8 mouse cellular contexts compared by ENCODE assay signal in genomic region chr10:26752929-26753567, GRCm38 (mm10). TPM values are rescaled to one million over a fixed set of nuclear protein-coding genes. Genes with fewer than 3 reads are reported as not detected.
DNase-seq lines count a peak whose midpoint lies in the region; ATAC-seq and TF ChIP-seq lines count a peak whose summit lies in the region.

Arhgap18 (plus strand) TSS chr10:26753421.

- no peaks in the 10 kb centered on the region for H3K27me3 ChIP-seq in Patski
- no peaks in the 10 kb centered on the region for H3K27me3 ChIP-seq in forebrain, embryonic 14.5 days (replicated peaks; ENCODE audit: control insufficient read depth, insufficient read depth, low read length)
- H3K27me3 ChIP-seq in intestine, embryonic 16.5 days (replicated peaks; ENCODE audit: control insufficient read depth, insufficient read depth, low read length): no peaks in the 10 kb centered on the region

- no peaks in the 10 kb centered on the region for H3K9me3 ChIP-seq in forebrain, embryonic 14.5 days (replicated peaks; ENCODE audit: control insufficient read depth, low read length)
- H3K9me3 ChIP-seq in intestine, embryonic 16.5 days (ENCODE audit: control insufficient read depth, low read length): no peaks in the 10 kb centered on the region

- no peaks in the 10 kb centered on the region; the same call in 1 of the 2 replicates for H3K4me1 ChIP-seq in forebrain, embryonic 14.5 days (ENCODE audit: control insufficient read depth, insufficient read depth, low read length)
- no peaks in the 10 kb centered on the region for H3K4me1 ChIP-seq in intestine, embryonic 16.5 days (ENCODE audit: control insufficient read depth, insufficient read depth, low read length)

- CTCF ChIA-PET in Patski (lab: Charles Lee): interaction anchor here (0.6 to 7.1 kb wide), 27 partner anchors 10 to 887 kb away, joined by 3 to 98 read pairs (median 4); no protein-coding TSS in a partner anchor

- H3K4me3 ChIP-seq in forebrain, embryonic 14.5 days (ENCODE audit: low read depth, low read length): no peak within 1 kb of the TSS; the same call in 1 of the 2 replicates
- no peak within 1 kb of the TSS for H3K4me3 ChIP-seq in intestine, embryonic 16.5 days (ENCODE audit: low read length)

- no peak for DNase-seq in frontal cortex, postnatal 14 days (ENCODE audit: low spot score in 2 of 2)
- no peak for DNase-seq in Patski (ENCODE audit: low read depth, low spot score)
- DNase-seq in forebrain, embryonic 14.5 days (ENCODE audit: low spot score): peak; percentile 33
- DNase-seq in naive thymus-derived CD4-positive, alpha-beta T cell, adult 2 months (ENCODE audit: low read depth): peak; percentile 34
- no peak for DNase-seq in layer of hippocampus, adult 11-12 months (ENCODE audit: low spot score)
- DNase-seq in thymus, postnatal 4 days: no peak

- H3K27ac ChIP-seq in forebrain, embryonic 14.5 days (ENCODE audit: low read depth, low read length): peak within 1 kb of the TSS; percentile 63; the same call in 1 of the 2 replicates
- H3K27ac ChIP-seq in intestine, embryonic 16.5 days (ENCODE audit: low read length): no peak within 1 kb of the TSS

- TF ChIP-seq CTCF in Patski (IDR thresholded peaks at IDR 0.05): peak; percentile 5

- peak within 1 kb of the TSS; percentile 34; the same call in 1 of the 2 replicates for H3K4me2 ChIP-seq in forebrain, embryonic 14.5 days (ENCODE audit: low read length)
- H3K4me2 ChIP-seq in intestine, embryonic 16.5 days (ENCODE audit: low read depth, low read length): no peak within 1 kb of the TSS

- POLR2A ChIA-PET in Patski (lab: Charles Lee): no interaction called here

- in situ Hi-C loops in Patski (cut with MboI; ENCODE audit: low pct_unique_long_range_greater_than_20kb): loop anchor here (5.0 to 10.0 kb wide), 4 partner anchors 41 to 381 kb away; no protein-coding TSS in a partner anchor

- no peaks in the 10 kb centered on the region for H3K36me3 ChIP-seq in forebrain, embryonic 14.5 days (ENCODE audit: control insufficient read depth, insufficient read depth, low read length)
- H3K36me3 ChIP-seq in intestine, embryonic 16.5 days (ENCODE audit: control insufficient read depth, insufficient read depth, low read length): no peaks in the 10 kb centered on the region

- peak; percentile 76 for ATAC-seq in frontal cortex, adult (ENCODE audit: low TSS enrichment)
- peak; percentile 33 for ATAC-seq in Patski
- ATAC-seq in forebrain, embryonic 14.5 days: peak; percentile 71
- peak; percentile 40; the same call in 1 of the 2 replicates for ATAC-seq in intestine, embryonic 16.5 days

- 73% methylated on average over 11 of the region's 11 CpGs for WGBS in forebrain, embryonic 14.5 days
- WGBS in intestine, embryonic 16.5 days: 80% methylated on average over 11 of the region's 11 CpGs

- peak within 1 kb of the TSS; percentile 41; the same call in 1 of the 2 replicates for H3K9ac ChIP-seq in forebrain, embryonic 14.5 days (ENCODE audit: low read length)
- no peak within 1 kb of the TSS for H3K9ac ChIP-seq in intestine, embryonic 16.5 days (ENCODE audit: low read depth, low read length)

RNA-seq across cellular contexts. Expression of gene Arhgap18, which starts in this region (rescaled TPM):
- 25.7 TPM for polyA plus RNA-seq in Patski (2021)
- polyA plus RNA-seq in forebrain, embryonic 14.5 days (2014; fragmentation: Nextera tagmentation; extraction: Ambion mirVana): 18.0 and 18.4 TPM in 2 replicates
- 48.8 and 48.9 TPM in 2 replicates for polyA plus RNA-seq in intestine, embryonic 16.5 days (2015; fragmentation: Nextera tagmentation; extraction: Ambion mirVana)

Comparison
In these comparisons a context has a peak if more than half of its experiments do, and no peak if none do; other contexts are left out.
1. DNase-seq: peak in forebrain, embryonic 14.5 days (single experiment) and naive thymus-derived CD4-positive, alpha-beta T cell, adult 2 months (single experiment); none in frontal cortex, postnatal 14 days (0 of 2), Patski (single experiment), layer of hippocampus, adult 11-12 months (single experiment) and thymus, postnatal 4 days (single experiment).
2. Peak in every context shown above with its lines, with median percentiles within 50 percentile points of each other: ATAC-seq.